ENCODE assay signal across 28 mouse cellular contexts in genomic region chr11:115646439-115646838, GRCm38 (mm10). TPM values are rescaled to one million over a fixed set of nuclear protein-coding genes. Genes with fewer than 3 reads are reported as not detected.
DNase-seq lines count a peak whose midpoint lies in the region; ATAC-seq and TF ChIP-seq lines count a peak whose summit lies in the region.
"Had no signal": no experiment of that assay in that cellular context is flagged by ENCODE, and none has a peak within 500 bp of the region (broad histone marks: within the 10 kb centered on the region; RNA-seq: fewer than 3 reads in every experiment).

No protein-coding gene starts in this region.

- no peak for TF ChIP-seq RAD21 in CH12.LX (IDR thresholded peaks at IDR 0.05; ENCODE audit: low read depth, low read length)

- no peak for ATAC-seq in midbrain, embryonic 16.5 days
- ATAC-seq: forebrain, embryonic 16.5 days; midbrain, embryonic 15.5 days had no signal

- TF ChIP-seq POLR2A in CH12.LX (IDR thresholded peaks at IDR 0.05; ENCODE audit: low read depth, low read length): no peak

- no peak overlapping the region for H3K9ac ChIP-seq in CH12.LX (ENCODE audit: insufficient read depth, low read depth)
- no peak overlapping the region for H3K9ac ChIP-seq in midbrain, embryonic 16.5 days (ENCODE audit: low read depth, low read length)
- H3K9ac ChIP-seq: heart, embryonic 12.5 days; hindbrain, embryonic 14.5 days; limb, embryonic 15.5 days; liver, embryonic 14.5 days; midbrain, embryonic 15.5 days; neural tube, embryonic 13.5 days had no signal

- in situ Hi-C loops in CH12.LX (cut with MboI; ENCODE audit: low pct_ligation_motif_present, low pct_unique_long_range_greater_than_20kb, low sequenced_read_pairs): loop anchor here (25.0 kb wide), 1 partner anchor 766 kb away; the partner anchor contains the start of gene Rnf157

- TF ChIP-seq EP300 in CH12.LX (IDR thresholded peaks at IDR 0.05; ENCODE audit: low read length): no peak

- H3K9me3 ChIP-seq in CH12.LX (replicated peaks; ENCODE audit: low read length): no peaks in the 10 kb centered on the region
- no peaks in the 10 kb centered on the region for H3K9me3 ChIP-seq in midbrain, embryonic 16.5 days (replicated peaks; ENCODE audit: control insufficient read depth, low read length, poor library complexity, severe bottlenecking)
- H3K9me3 ChIP-seq: heart, embryonic 12.5 days; limb, embryonic 10.5 days; limb, embryonic 15.5 days; midbrain, embryonic 10.5 days; midbrain, embryonic 15.5 days; neural tube, embryonic 13.5 days had no signal

- H3K4me2 ChIP-seq in CH12.LX (ENCODE audit: insufficient read depth, low read depth, poor library complexity, severe bottlenecking): no peak overlapping the region
- no peak overlapping the region for H3K4me2 ChIP-seq in midbrain, embryonic 16.5 days (ENCODE audit: low read length)
- H3K4me2 ChIP-seq: heart, embryonic 12.5 days; hindbrain, embryonic 14.5 days; limb, embryonic 15.5 days; midbrain, embryonic 15.5 days; neural tube, embryonic 13.5 days had no signal

- peak overlapping the region in 2 of 3 experiments; percentile 16 to 17 for H3K4me3 ChIP-seq in CH12.LX (replicated peaks in 1 of 3; ENCODE audit: low read depth in 2 of 3, low read length in 2 of 3, poor library complexity in 1 of 3)
- no peak overlapping the region for H3K4me3 ChIP-seq in midbrain, embryonic 16.5 days (ENCODE audit: low read depth, low read length)
- H3K4me3 ChIP-seq: erythroblast, embryonic 14.5 days; gastrocnemius, adult 2 months; heart, adult 2 months; heart, embryonic 12.5 days; layer of hippocampus, adult 2 months; limb, embryonic 10.5 days; limb, embryonic 15.5 days; midbrain, embryonic 10.5 days; midbrain, embryonic 15.5 days; neural tube, embryonic 13.5 days had no signal

- no peaks in the 10 kb centered on the region for H3K27me3 ChIP-seq in CH12.LX (replicated peaks)
- no peaks in the 10 kb centered on the region for H3K27me3 ChIP-seq in splenic B cell, adult 2 months (ENCODE audit: control insufficient read depth, insufficient read depth, low read length, poor library complexity, severe bottlenecking)
- H3K27me3 ChIP-seq in midbrain, embryonic 16.5 days (ENCODE audit: control insufficient read depth, insufficient read depth, low read depth, low read length): no peaks in the 10 kb centered on the region
- H3K27me3 ChIP-seq: heart, embryonic 12.5 days; limb, embryonic 15.5 days; midbrain, embryonic 15.5 days; neural tube, embryonic 13.5 days had no signal

- peaks cover 43% of the 10 kb centered on the region for H3K79me2 ChIP-seq in CH12.LX (replicated peaks; ENCODE audit: control insufficient read depth, extremely low read depth, insufficient read depth, poor library complexity, severe bottlenecking)

- WGBS in midbrain, embryonic 16.5 days: 94% methylated on average over 9 of the region's 9 CpGs

- peak; percentile 62 to 67 for DNase-seq in spleen, postnatal 36 days (ENCODE audit: low spot score in 2 of 2)
- DNase-seq in spleen, adult 12 weeks (ENCODE audit: low spot score): no peak
- DNase-seq in B cell, adult 2 months: peak; percentile 59 to 61
- no peak for DNase-seq in CH12.LX (ENCODE audit: extremely low read depth)
- peak; percentile 71 for DNase-seq in splenic B cell, adult 2 months (ENCODE audit: low read depth, low spot score)
- no peak for DNase-seq in neural tube, embryonic 10.5 days (ENCODE audit: extremely low spot score, low spot score)
- DNase-seq: adrenal gland, postnatal 25 days; cerebellum, adult 11-12 months; cerebellum, adult 9-11 months; gastrocnemius, adult 2 months; gastrocnemius, postnatal 36 days; kidney, adult 18-20 months; lung, adult 2 months; lung, postnatal 10 days had no signal

- dilution Hi-C loops in CH12.LX (cut with MboI; ENCODE audit: extremely low pct_ligation_motif_present, extremely low pct_unique_long_range_greater_than_20kb, low sequenced_read_pairs): no loop called here

- H3K27ac ChIP-seq in CH12.LX (ENCODE audit: insufficient read depth, low read depth): peak overlapping the region; percentile 87
- H3K27ac ChIP-seq in midbrain, embryonic 16.5 days (ENCODE audit: low read length): no peak overlapping the region
- H3K27ac ChIP-seq: gastrocnemius, adult 2 months; heart, adult 2 months; hindbrain, embryonic 14.5 days; layer of hippocampus, adult 2 months; limb, embryonic 10.5 days; limb, embryonic 15.5 days; liver, embryonic 14.5 days; macrophage; midbrain, embryonic 10.5 days; midbrain, embryonic 15.5 days; neural tube, embryonic 13.5 days had no signal

- TF ChIP-seq CTCF in CH12.LX (conservative IDR thresholded peaks at IDR 0.05 in 1 of 2, IDR thresholded peaks at IDR 0.05 in 1 of 2; ENCODE audit: low read depth in 2 of 2, low read length in 2 of 2): no peak

- peaks cover 55 to 60% of the 10 kb centered on the region in 2 experiments for H3K36me3 ChIP-seq in CH12.LX (replicated peaks in 1 of 2; ENCODE audit: control insufficient read depth in 1 of 2, insufficient read depth in 1 of 2, low read length in 1 of 2)
- peaks cover 12% of the 10 kb centered on the region for H3K36me3 ChIP-seq in splenic B cell, adult 2 months (ENCODE audit: control insufficient read depth, insufficient read depth, low read length, poor library complexity, severe bottlenecking)
- H3K36me3 ChIP-seq in midbrain, embryonic 16.5 days (ENCODE audit: control insufficient read depth, insufficient read depth, low read length): peaks cover 3% of the 10 kb centered on the region

- peaks cover 41 to 96% of the 10 kb centered on the region in 2 experiments for H3K4me1 ChIP-seq in CH12.LX (ENCODE audit: control insufficient read depth in 1 of 2, insufficient read depth in 2 of 2)
- H3K4me1 ChIP-seq in midbrain, embryonic 16.5 days (ENCODE audit: control insufficient read depth, insufficient read depth, low read length): no peaks in the 10 kb centered on the region
- H3K4me1 ChIP-seq: midbrain, embryonic 15.5 days had no signal

TF ChIP-seq in CH12.LX, 34 proteins besides CTCF, POLR2A, EP300 and RAD21 (continues in another document):
- TF ChIP-seq HCFC1 (IDR thresholded peaks at IDR 0.05; ENCODE audit: low read depth, low read length) (no peak), RCOR1 (conservative IDR thresholded peaks at IDR 0.05; ENCODE audit: low read depth, low read length) (no peak), POLR2AphosphoS2 (IDR thresholded peaks at IDR 0.05; ENCODE audit: low read depth, low read length) (no peak), NELFE (IDR thresholded peaks at IDR 0.05; ENCODE audit: low read depth, low read length) (0 out of 2 replicates have a peak, but pooled peaks have one; percentile 16), SMC3 (IDR thresholded peaks at IDR 0.05; ENCODE audit: low read depth, low read length) (no peak), SIN3A (IDR thresholded peaks at IDR 0.05; ENCODE audit: low read length) (0 out of 2 replicates have a peak, but pooled peaks have one; percentile 18), UBTF (IDR thresholded peaks at IDR 0.05; ENCODE audit: low read depth, low read length) (no peak), TBP (conservative IDR thresholded peaks at IDR 0.05; ENCODE audit: low read depth, low read length) (no peak), IRF4 (IDR thresholded peaks at IDR 0.05; ENCODE audit: low read depth, low read length) (0 out of 2 replicates have a peak, but pooled peaks have one; percentile 5), MAZ (IDR thresholded peaks at IDR 0.05; ENCODE audit: low read depth, low read length) (no peak), ZKSCAN1 (IDR thresholded peaks at IDR 0.05; ENCODE audit: borderline replicate concordance, low read depth, low read length) (no peak), JUN (IDR thresholded peaks at IDR 0.05; ENCODE audit: insufficient read depth, low read depth, low read length) (no peak), E2F4 (IDR thresholded peaks at IDR 0.05; ENCODE audit: insufficient replicate concordance, low read depth, low read length) (no peak), TCF12 (IDR thresholded peaks at IDR 0.05; ENCODE audit: low read depth, low read length) (peak; percentile 17; the same call in 1 of the 2 replicates), ZNF384 (IDR thresholded peaks at IDR 0.05; ENCODE audit: low read depth, low read length) (no peak; the same call in 1 of the 2 replicates), JUND (conservative IDR thresholded peaks at IDR 0.05; ENCODE audit: low read depth, low read length) (no peak), CHD1 (IDR thresholded peaks at IDR 0.05; ENCODE audit: low read depth, low read length) (no peak), CHD2 (IDR thresholded peaks at IDR 0.05; ENCODE audit: low read length) (no peak), ZC3H11A (IDR thresholded peaks at IDR 0.05; ENCODE audit: low read depth, low read length) (no peak), MAX (IDR thresholded peaks at IDR 0.05; ENCODE audit: low read length) (peak; percentile 71), KAT2A (IDR thresholded peaks at IDR 0.05; ENCODE audit: insufficient replicate concordance, low read length) (no peak), ELF1 (IDR thresholded peaks at IDR 0.05; ENCODE audit: low read depth, low read length) (no peak), ETS1 (conservative IDR thresholded peaks at IDR 0.05; ENCODE audit: low read depth, low read length) (no peak), GABPA (IDR thresholded peaks at IDR 0.05; ENCODE audit: insufficient replicate concordance, low read depth, low read length) (no peak), MAFK (IDR thresholded peaks at IDR 0.05; ENCODE audit: insufficient replicate concordance, low read length) (no peak), PAX5 (IDR thresholded peaks at IDR 0.05; ENCODE audit: low read length) (no peak)

RNA-seq across cellular contexts. Expression of gene Slc25a19, which starts 18.3 kb away (rescaled TPM):
- total RNA-seq in CH12.LX (2012; rRNA removed) (277 and 312 TPM in 2 replicates), CH12.LX (2014; rRNA removed) (278 and 294 TPM in 2 replicates)
- 374 and 398 TPM in 2 replicates for polyA plus RNA-seq in CH12.LX (2012; ENCODE audit: insufficient read length, low read depth)
- polyA plus RNA-seq in midbrain, embryonic 16.5 days (2015; fragmentation: Nextera tagmentation; extraction: Ambion mirVana): 42.5 and 50.8 TPM in 2 replicates

RNA-seq across cellular contexts. Expression of gene Mif4gd, which starts 33.7 kb away (rescaled TPM):
- 143 and 177 TPM in 2 replicates for total RNA-seq in CH12.LX (2012; rRNA removed)
- total RNA-seq in CH12.LX (2014; rRNA removed): 160 and 174 TPM in 2 replicates
- polyA plus RNA-seq in CH12.LX (2012; ENCODE audit: insufficient read length, low read depth): 131 and 143 TPM in 2 replicates
- 12.5 and 12.7 TPM in 2 replicates for polyA plus RNA-seq in midbrain, embryonic 16.5 days (2015; fragmentation: Nextera tagmentation; extraction: Ambion mirVana)

RNA-seq across cellular contexts. Expression of gene Gga3, which starts 42.6 kb away (rescaled TPM):
- total RNA-seq in CH12.LX (2012; rRNA removed) (18.7 and 22.6 TPM in 2 replicates), CH12.LX (2014; rRNA removed) (7.7 TPM in 2 replicates)
- 37.2 and 39.8 TPM in 2 replicates for polyA plus RNA-seq in CH12.LX (2012; ENCODE audit: insufficient read length, low read depth)
- polyA plus RNA-seq in midbrain, embryonic 16.5 days (2015; fragmentation: Nextera tagmentation; extraction: Ambion mirVana): 34.7 and 37.5 TPM in 2 replicates

RNA-seq across cellular contexts. Expression of gene Mrps7, which starts 42.7 kb away (rescaled TPM):
- total RNA-seq in CH12.LX (2012; rRNA removed) (172 and 217 TPM in 2 replicates), CH12.LX (2014; rRNA removed) (154 and 168 TPM in 2 replicates)
- 157 and 184 TPM in 2 replicates for polyA plus RNA-seq in CH12.LX (2012; ENCODE audit: insufficient read length, low read depth)
- 75.6 and 77.0 TPM in 2 replicates for polyA plus RNA-seq in midbrain, embryonic 16.5 days (2015; fragmentation: Nextera tagmentation; extraction: Ambion mirVana)

Comparison
In these comparisons a context has a peak if more than half of its experiments do, and no peak if none do; other contexts are left out.
1. DNase-seq: peak in spleen, postnatal 36 days (2 of 2), B cell, adult 2 months (2 of 2) and splenic B cell, adult 2 months (single experiment); none in spleen, adult 12 weeks (single experiment), CH12.LX (single experiment) and neural tube, embryonic 10.5 days (single experiment).